ENCODE assay signal across 9 mouse cellular contexts in genomic region chr12:100907598-100908297, GRCm38 (mm10). TPM values are rescaled to one million over a fixed set of nuclear protein-coding genes. Genes with fewer than 3 reads are reported as not detected.
A peak's percentile ranks its signal among the peaks of the same experiment; 100 is the strongest.
DNase-seq lines count a peak whose midpoint lies in the region; ATAC-seq lines count a peak whose summit lies in the region.
"Had no signal": no experiment of that assay in that cellular context is flagged by ENCODE, and none has a peak within 500 bp of the region (broad histone marks: within the 10 kb centered on the region; RNA-seq: fewer than 3 reads in every experiment).

TSS of gene Gpr68 (minus strand) at chr12:100908198.

- H3K27ac ChIP-seq in embryonic facial prominence, embryonic 14.5 days (replicated peaks; ENCODE audit: low read depth, low read length) = no peak within 1 kb of the TSS
- no peak within 1 kb of the TSS for H3K27ac ChIP-seq in hindbrain, embryonic 15.5 days (replicated peaks)
- H3K27ac ChIP-seq in liver, embryonic 12.5 days = no peak within 1 kb of the TSS

- no peak for DNase-seq in layer of hippocampus, adult 8-10 months (ENCODE audit: low spot score in 2 of 2)
- DNase-seq in layer of hippocampus, adult 9-10 months (ENCODE audit: low spot score) = no peak
- peak; percentile 60 for DNase-seq in adrenal gland, postnatal 14 days
- peak; percentile 24 for DNase-seq in embryonic facial prominence, embryonic 14.5 days (ENCODE audit: low spot score)
- DNase-seq in retina, embryonic 14.5 days (ENCODE audit: low spot score) = peak; percentile 67
- no peak for DNase-seq in spleen, postnatal 14 days (ENCODE audit: low spot score in 2 of 2)

- H3K9ac ChIP-seq in embryonic facial prominence, embryonic 14.5 days (ENCODE audit: low read depth, low read length) = peak within 1 kb of the TSS; percentile 57
- H3K9ac ChIP-seq in hindbrain, embryonic 15.5 days = peak within 1 kb of the TSS; percentile 57
- no peak within 1 kb of the TSS for H3K9ac ChIP-seq in liver, embryonic 12.5 days

- no peaks in the 10 kb centered on the region for H3K9me3 ChIP-seq in embryonic facial prominence, embryonic 14.5 days (ENCODE audit: control insufficient read depth, low read length)
- H3K9me3 ChIP-seq in hindbrain, embryonic 15.5 days = no peaks in the 10 kb centered on the region
- no peaks in the 10 kb centered on the region for H3K9me3 ChIP-seq in liver, embryonic 12.5 days (replicated peaks)

- H3K4me2 ChIP-seq in embryonic facial prominence, embryonic 14.5 days (ENCODE audit: low read depth, low read length) = peak within 1 kb of the TSS; percentile 73
- H3K4me2 ChIP-seq in hindbrain, embryonic 15.5 days = peak within 1 kb of the TSS; percentile 97
- peak within 1 kb of the TSS; percentile 62 for H3K4me2 ChIP-seq in liver, embryonic 12.5 days

- peaks cover 4% of the 10 kb centered on the region; the same call in 1 of the 2 replicates for H3K4me1 ChIP-seq in embryonic facial prominence, embryonic 14.5 days (ENCODE audit: control insufficient read depth, insufficient read depth, low read length)
- H3K4me1 ChIP-seq in hindbrain, embryonic 15.5 days (replicated peaks) = peaks cover 12% of the 10 kb centered on the region
- H3K4me1 ChIP-seq in liver, embryonic 12.5 days = no peaks in the 10 kb centered on the region

- H3K36me3 ChIP-seq in embryonic facial prominence, embryonic 14.5 days (ENCODE audit: control insufficient read depth, insufficient read depth, low read length) = no peaks in the 10 kb centered on the region
- H3K36me3 ChIP-seq in hindbrain, embryonic 15.5 days = no peaks in the 10 kb centered on the region
- peaks cover 17% of the 10 kb centered on the region for H3K36me3 ChIP-seq in liver, embryonic 12.5 days

- H3K4me3 ChIP-seq in embryonic facial prominence, embryonic 14.5 days (ENCODE audit: low read depth, low read length) = peak within 1 kb of the TSS; percentile 43
- peak within 1 kb of the TSS; percentile 53 for H3K4me3 ChIP-seq in hindbrain, embryonic 15.5 days
- peak within 1 kb of the TSS; percentile 40 for H3K4me3 ChIP-seq in liver, embryonic 12.5 days

- peaks cover 22% of the 10 kb centered on the region for H3K27me3 ChIP-seq in embryonic facial prominence, embryonic 14.5 days (replicated peaks; ENCODE audit: control insufficient read depth, insufficient read depth, low read length)
- peaks cover 9% of the 10 kb centered on the region; the same call in 1 of the 2 replicates for H3K27me3 ChIP-seq in hindbrain, embryonic 15.5 days
- H3K27me3 ChIP-seq in liver, embryonic 12.5 days (replicated peaks) = peaks cover 64% of the 10 kb centered on the region
- H3K27me3 ChIP-seq: Patski had no signal

- ATAC-seq in embryonic facial prominence, embryonic 14.5 days (ENCODE audit: low read depth) = peak; percentile 79
- ATAC-seq in hindbrain, embryonic 15.5 days (ENCODE audit: low FRiP score, low read depth) = peak; percentile 80
- no peak for ATAC-seq in liver, embryonic 12.5 days
- ATAC-seq: Patski had no signal

- 4% methylated on average over 38 of the region's 39 CpGs for WGBS in embryonic facial prominence, embryonic 14.5 days
- 4% methylated on average over 38 of the region's 39 CpGs for WGBS in hindbrain, embryonic 15.5 days
- WGBS in liver, embryonic 12.5 days (ENCODE audit: insufficient replicate concordance) = 6% methylated on average over 39 of the region's 39 CpGs

RNA-seq across cellular contexts. Expression of gene Gpr68, which starts in this region (rescaled TPM):
- 10 to 100 TPM; 15.1 to 27.4 (median 19.9) TPM for total RNA-seq in layer of hippocampus, adult 8-10 months (2022)
- total RNA-seq in adrenal gland, postnatal 14 days (2021) = 0.85 and 3.1 TPM in 2 replicates
- 0.18 and 0.46 TPM in 2 replicates for polyA plus RNA-seq in embryonic facial prominence, embryonic 14.5 days (2014; fragmentation: Nextera tagmentation; extraction: Ambion mirVana)
- 6.1 and 6.3 TPM in 2 replicates for polyA plus RNA-seq in hindbrain, embryonic 15.5 days (2015; fragmentation: Nextera tagmentation; extraction: Ambion mirVana)
- polyA plus RNA-seq in liver, embryonic 12.5 days (2016; fragmentation: Nextera tagmentation; extraction: Ambion mirVana) = 0.04 TPM in 1 of 2 replicates, not detected in the other

Comparison
In these comparisons a context has a peak if more than half of its experiments do, and no peak if none do; other contexts are left out.
1. Peak in DNase-seq, ATAC-seq, H3K4me3 ChIP-seq, H3K9ac ChIP-seq and H3K4me2 ChIP-seq in embryonic facial prominence, embryonic 14.5 days; RNA of the gene not detected or under 1 TPM.
2. DNase-seq: peak in adrenal gland, postnatal 14 days (single experiment) and retina, embryonic 14.5 days (single experiment); none in layer of hippocampus, adult 8-10 months (0 of 2), layer of hippocampus, adult 9-10 months (single experiment) and spleen, postnatal 14 days (0 of 2).
3. Peak in every context shown above with its lines, with median percentiles within 50 percentile points of each other: H3K4me2 ChIP-seq and H3K4me3 ChIP-seq.